Mouse (Mus musculus) kidney, adult 18-20 months (tissue): ENCODE results near the gene Exoc5.
A peak's percentile ranks its signal among the peaks of the same experiment; 100 is the strongest.

ENCODE experiments used
- DNase-seq: peaks from one replicate; pipeline ENCODE4 v3.0.0; 2021

Gene Exoc5

DNA sequence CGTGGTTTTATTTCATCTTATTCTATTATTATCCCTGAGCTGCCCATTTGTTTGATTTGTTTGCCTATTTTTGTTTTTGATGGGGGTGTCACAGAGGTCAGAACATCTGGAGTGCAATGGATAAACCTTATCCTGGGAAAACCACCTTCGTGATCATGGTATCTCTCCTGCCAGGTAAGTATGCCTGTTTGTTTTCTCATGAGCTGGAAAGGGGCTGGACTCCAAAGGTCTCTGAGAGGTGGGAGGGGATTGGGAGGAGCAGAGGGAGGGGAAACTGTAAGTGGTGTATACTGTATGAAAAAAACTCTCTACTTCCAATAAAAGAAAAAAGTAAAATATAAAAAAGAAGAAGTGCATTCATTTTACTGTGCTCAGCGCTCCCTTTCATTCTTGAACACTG, 64.8 kb downstream of the Exoc5 start:
- no peak for DNase-seq

DNA sequence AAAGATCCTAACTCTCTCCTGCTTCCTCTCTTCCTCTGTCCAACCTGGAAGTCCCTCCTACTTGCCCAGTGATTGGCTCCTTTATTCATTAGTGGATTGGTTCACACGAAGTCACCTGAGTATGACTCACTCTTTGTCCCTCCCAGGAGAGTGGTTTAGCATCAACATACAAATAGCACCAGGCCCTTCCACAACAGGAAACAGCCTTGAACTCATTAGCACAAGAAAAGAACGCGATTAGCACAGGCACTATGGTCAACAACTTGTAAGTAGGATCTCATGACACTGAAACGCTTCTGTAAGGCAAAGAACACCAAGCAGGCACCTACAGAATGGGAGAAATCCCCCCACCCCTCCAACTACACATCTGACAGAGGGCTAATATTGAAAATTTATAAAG, 67.7 kb downstream of the Exoc5 start:
- no peak for DNase-seq

DNA sequence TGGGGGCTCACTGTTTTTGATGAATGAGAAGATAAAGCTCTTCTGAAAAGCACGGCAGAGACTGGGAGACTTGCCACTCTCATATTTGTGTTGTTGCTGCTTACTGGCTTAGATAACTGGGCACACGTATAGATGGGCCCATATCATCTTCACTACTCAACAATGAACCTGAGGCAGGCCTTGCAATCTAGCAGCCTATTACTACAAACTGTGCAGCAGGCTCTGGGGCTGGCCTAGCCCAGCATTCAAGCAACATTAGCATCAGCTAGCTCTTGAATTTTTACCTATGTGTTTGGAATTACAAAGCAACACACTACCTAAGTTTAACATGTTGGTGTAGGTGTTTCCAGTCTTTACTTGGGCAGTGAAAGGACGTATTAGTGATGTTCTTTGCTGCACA, 72.6 kb downstream of the Exoc5 start:
- no peak for DNase-seq

DNA sequence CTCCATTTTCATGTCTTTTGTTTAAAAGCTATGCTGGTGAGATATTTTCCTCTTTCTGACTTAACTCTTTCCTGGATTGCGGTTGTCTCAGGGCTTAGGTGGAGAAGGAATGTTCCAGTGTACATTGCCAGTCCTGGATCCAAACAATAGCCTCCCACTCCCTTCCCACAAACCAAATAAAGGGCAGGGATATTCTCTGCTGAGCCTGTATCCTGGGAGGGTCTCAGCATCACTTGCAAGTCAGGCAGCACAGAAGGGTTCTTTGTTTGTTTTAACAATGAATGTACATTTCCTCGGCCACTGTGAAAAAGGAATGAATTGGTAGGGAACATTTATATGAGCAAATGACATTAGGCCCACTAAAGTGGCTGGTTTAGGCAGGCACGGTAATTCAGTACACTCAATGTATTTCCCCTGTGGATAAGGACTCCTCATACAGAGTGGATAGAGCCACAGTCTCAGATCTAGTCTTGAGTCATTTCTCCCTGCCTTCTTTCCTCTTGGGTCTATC, 74.3 kb downstream of the Exoc5 start:
- DNase-seq: no peak

DNA sequence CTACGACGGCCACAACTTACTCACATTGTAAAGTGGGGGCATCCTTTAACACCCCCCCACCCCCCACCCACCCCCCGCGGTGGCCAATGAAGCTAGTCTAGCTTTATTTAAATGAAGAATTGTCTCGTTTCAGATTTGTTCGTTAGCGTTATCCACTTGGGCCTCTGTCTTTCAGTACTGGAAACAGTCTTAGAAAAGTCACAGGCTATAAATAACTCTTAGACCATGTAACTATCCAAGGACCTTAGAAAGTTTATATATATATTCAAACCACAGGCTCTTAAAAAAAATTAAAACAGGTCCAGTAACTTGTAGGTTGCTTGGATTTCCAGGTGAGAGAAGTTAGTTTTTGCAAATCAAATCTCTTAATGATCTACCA, 75.3 kb downstream of the Exoc5 start:
- no peak for DNase-seq

DNA sequence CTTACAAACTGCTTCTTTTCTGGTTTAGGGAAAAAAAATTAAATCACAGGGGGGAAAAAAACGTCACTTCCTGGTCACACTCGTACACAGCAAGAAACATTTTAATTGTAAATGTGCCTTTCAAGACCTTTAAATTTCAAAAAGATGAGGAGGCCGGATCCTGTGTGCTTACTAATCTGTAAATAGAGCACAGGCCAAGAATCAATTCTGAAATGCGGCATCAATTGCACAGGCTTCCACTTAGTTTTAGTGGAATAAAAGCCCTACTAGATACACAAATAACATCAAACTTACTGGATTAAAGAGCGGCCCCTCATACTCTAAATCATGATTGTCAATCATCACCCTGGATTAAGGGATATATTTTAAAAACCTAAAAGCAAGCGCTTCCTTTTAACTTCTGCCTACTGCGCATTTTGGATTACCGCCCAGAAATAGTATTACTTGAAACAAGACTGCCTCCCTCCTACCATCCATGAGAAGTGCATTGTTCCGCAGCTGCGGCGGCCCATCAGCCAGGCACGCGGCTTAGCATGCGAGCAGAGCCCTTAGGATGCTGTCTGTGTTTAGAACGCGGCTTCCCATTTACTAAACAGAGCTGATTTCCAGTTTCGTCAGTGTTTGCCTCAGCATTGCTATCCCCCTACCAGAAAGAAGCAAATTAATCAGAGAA, 75.8 kb downstream of the Exoc5 start:
- peak; percentile 32 for DNase-seq

DNA sequence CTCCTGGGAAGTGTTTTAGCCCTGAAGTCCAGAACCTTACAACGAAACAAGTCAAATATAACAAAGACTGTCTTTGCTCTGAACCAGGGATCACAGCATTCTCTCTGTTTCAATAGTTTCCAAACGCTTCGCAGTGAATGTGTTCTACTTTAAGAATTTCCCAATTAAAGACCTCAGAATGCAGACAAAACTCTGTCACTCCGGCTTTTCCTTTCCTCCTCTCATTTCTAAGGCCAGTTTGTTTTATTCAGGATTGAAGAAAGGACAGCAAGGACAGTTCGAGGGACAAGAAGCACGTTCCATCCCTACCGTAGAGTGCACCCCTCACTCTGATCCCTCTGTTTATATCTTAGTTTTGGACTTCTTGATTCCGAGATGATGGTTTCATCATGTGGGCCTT, 76.6 kb downstream of the Exoc5 start:
- DNase-seq: no peak

DNA sequence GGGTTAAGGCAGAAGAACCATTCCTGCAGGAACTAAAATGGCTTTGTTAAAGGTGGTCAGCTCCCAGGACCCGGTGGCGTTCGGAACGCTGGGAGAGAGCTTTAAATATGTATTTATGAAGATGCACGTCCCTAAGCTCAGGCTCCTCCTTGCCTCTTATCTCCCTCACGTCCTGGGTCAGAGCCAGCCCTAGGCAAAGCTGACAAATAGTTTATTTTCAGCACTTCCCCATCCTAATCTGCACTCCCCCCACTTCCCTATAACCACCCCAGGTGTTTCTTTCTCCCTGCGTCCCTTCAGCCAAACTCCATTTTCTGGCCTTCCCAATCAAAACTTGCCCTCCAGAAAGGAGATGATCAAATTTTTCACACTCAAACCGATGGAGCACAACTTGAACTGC, 80.2 kb downstream of the Exoc5 start:
- DNase-seq: no peak

DNA sequence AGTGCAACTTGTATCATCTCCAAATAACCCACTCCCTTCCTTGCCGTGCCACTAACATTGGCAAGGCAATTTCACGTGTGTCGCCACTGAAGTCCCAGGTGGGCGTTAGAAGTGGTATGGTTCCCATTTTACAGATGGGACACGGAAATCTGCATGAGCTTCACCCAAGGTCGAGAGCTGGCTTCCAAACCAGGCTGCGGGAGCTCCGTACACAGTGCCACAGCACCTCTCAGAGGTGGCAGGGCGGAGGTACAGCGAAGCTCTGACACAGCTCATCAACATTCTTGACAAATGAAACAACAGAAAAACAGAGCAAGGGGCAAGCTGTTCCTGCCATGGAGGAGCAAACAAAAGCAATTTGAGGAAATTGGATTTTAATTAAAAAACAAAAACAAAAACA, 80.8 kb downstream of the Exoc5 start:
- peak; percentile 9 for DNase-seq

DNA sequence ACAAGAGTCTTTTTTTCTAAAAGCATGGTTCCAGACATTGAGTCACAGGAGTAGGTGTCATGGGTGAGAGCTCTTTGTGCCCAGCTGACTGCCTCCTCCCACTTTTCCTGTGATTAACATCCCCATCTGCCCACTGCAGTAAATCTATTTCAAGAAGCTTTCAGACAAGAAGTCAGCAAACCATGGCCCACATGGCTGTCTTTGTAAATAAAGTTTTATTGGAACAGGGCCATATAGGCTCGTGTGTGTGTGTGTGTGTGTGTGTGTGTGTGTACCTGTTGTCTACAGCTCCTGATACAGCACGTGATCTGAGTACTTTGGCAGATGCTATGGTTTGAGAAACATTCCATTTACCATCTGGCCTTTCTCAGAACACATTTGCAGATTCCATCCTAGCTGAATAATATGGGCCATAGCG, 87.5 kb downstream of the Exoc5 start:
- no peak for DNase-seq

DNA sequence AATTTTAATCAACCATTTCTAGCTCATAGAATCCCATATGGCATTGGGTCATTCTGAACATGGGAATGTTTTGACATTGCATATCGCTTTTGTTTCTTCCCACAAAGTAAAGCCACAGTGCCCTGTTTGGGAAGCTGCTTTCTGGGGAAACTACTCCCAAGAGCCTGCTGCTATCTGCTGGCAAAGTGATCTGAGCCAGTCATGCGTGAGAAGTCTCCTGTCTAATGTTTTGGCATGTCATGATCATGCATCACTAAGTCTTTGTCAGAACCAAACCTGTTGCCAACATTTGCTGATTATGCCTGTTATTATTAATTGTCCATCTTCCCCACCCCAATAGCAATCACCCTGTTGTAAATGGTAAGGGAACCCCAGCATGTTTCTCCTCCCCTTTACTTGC, 94.9 kb downstream of the Exoc5 start:
- DNase-seq: no peak

DNA sequence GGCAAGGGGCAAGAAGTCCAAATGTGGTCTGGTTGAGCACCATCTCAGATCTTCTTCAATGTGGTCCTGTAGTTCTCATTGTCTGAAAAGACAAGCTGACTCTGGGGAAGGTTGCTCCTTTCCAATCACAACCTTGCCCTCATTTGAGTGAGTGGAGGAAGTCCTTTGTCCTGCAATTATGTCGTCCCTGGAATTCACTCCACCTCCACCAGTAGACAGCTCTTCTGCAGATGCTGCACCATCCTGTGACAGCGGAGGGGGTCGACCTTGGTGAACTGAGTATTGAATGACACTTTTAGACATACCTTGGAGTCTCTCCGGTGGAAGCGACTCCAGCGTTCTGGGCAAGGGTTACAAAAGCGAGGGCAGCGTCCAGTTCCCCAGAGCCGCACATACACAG, 97.8 kb downstream of the Exoc5 start:
- no peak for DNase-seq
